Mouse (Mus musculus) liver (tissue): ENCODE results near the gene Stra8.

Experiments
- DNase-seq: peaks from one replicate; pipeline ENCODE4 v3.0.0-alpha.2; 2020; ENCODE audit warnings: mixed read lengths

Gene Stra8

DNA sequence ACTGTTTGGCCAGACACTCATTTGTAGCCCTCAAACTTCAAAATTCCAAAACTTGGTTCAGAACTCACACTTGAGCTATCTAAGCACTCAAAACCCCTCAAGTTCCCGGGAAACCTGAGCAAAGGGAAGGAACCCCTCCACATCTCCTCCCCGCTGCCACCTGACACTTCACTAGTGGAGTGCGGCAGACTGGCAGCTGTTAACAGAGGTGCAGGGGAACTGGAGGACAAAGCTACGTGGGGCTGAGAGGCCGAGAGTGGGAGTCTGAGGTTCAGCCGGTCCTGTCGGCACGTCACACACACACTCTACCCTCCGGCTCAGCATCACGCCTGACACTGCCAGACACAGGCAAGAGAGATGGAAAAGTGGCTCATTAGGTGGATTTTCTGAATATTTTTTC is 16.1 kb upstream of the Stra8 start:
- no peak for DNase-seq

DNA sequence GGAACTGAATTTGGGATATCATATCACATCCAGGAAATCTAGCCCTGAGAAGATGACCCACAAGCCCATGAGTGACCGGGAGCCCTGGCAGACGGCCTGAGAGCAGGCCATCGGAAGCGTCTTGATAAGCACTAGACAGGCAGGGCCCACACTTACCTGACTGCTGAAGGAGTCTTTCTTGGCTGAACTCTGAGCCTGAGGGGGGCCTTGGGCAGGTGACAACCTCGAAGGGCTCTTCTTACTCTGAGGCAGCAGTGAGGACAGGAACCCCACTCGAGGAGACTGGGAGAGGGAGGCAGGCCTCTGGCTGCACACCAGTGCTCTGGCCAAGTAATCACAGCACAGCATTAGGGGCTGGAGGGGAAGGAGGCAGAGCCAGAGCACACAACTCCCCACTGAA is 15.6 kb upstream of the Stra8 start:
- DNase-seq = no peak

GRCm38 (mm10) chr6:34906125-34906524 is 13.8 kb upstream of the Stra8 start:
- DNase-seq = no peak

- DNase-seq = no peak
These were observed 13.3 kb upstream of the Stra8 start for GRCm38 (mm10) chr6:34906661-34907060.

GRCm38 (mm10) chr6:34907121-34907614 is 12.8 kb upstream of the Stra8 start:
- DNase-seq = peak; percentile 87

GRCm38 (mm10) chr6:34907696-34908260 is 12.2 kb upstream of the Stra8 start:
- DNase-seq = peak; percentile 51

GRCm38 (mm10) chr6:34909631-34910345 is 10.2 kb upstream of the Stra8 start:
- no peak for DNase-seq

DNA sequence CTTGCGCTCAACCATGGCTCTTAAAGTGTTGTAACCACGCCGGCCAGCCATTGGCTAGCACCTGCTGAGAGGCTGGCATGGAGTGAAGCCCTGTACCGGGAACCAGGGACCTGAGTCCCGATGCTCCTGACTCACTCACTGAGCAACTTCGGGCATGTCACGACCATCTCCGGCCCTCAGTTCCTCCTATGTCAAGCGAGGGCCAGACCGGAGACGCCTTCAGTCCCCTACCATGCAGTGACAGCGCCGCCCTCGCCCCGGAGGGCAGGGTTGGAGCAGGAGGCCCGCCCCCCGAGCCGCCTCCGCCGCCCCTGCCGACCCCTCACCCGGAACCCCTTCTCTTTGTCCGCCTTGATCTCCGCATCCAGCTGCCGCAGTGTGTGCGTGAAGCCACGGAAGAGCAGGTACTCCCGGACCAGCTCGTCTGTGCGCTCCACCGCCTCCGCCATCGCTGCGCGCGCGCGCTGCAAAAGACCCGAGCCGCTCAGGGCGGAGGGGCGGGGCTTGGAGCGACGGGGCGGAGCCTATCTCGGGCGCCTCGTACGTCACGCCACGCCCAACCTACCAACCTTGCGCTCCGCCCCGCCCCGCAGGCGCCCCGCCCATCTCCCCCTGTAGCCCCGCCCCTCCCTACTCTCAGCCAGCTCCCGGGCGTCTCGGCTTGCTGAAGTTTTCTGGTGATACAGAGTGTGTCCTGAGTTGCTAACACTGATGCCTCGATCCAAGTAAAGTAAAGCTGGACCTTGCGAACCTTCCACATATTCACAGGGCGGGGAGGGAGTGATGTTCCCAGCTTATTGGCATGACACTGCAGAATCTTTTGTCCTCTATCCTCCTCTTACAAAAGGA is 9.4 kb upstream of the Stra8 start, which contains the start of gene Wdr91:
TSS of gene Wdr91 (minus strand) at position 506 of the 849 bp plus-strand sequence.
- DNase-seq = peak; percentile 98

GRCm38 (mm10) chr6:34913341-34914040 is 6.5 kb upstream of the Stra8 start:
- no peak for DNase-seq

DNA sequence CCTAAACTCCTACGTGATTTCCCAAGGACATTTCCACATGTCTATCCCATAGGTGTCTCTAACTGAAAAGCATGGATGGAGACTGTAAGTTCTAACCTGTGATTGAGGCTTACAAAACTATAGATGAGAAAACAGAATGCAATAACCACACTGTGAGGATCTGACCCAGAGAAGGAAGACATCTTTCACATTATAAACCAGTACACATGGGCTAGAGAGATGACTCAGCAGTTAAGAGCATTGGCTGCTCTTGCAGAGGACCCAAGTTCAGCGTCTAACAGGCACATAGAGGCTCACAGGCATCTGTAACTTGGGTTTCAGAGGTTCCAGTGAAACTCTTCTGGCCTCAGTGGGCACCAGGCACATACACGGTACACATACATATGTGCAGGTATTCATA is 5.5 kb upstream of the Stra8 start:
- no peak for DNase-seq

GRCm38 (mm10) chr6:34919146-34919545 is 817 bp upstream of the Stra8 start:
- DNase-seq = no peak

GRCm38 (mm10) chr6:34920631-34921030 is 668 bp downstream of the Stra8 start:
- no peak for DNase-seq

- peak; percentile 70 for DNase-seq
These were observed 2.0 kb downstream of the Stra8 start for GRCm38 (mm10) chr6:34921941-34922340.

GRCm38 (mm10) chr6:34927156-34927555 is 7.2 kb downstream of the Stra8 start:
- DNase-seq = peak; percentile 71

GRCm38 (mm10) chr6:34927594-34927993 is 7.6 kb downstream of the Stra8 start:
- DNase-seq = no peak

- no peak for DNase-seq
These were observed 12.7 kb downstream of the Stra8 start for GRCm38 (mm10) chr6:34932633-34933032.

- no peak for DNase-seq
These were observed 16.8 kb downstream of the Stra8 start for GRCm38 (mm10) chr6:34936743-34937142.

GRCm38 (mm10) chr6:34938280-34938928 is 18.4 kb downstream of the Stra8 start:
- DNase-seq = no peak

GRCm38 (mm10) chr6:34938929-34939325 is 19.0 kb downstream of the Stra8 start:
- no peak for DNase-seq

- no peak for DNase-seq
These were observed 19.5 kb downstream of the Stra8 start for GRCm38 (mm10) chr6:34939451-34939850.

DNA sequence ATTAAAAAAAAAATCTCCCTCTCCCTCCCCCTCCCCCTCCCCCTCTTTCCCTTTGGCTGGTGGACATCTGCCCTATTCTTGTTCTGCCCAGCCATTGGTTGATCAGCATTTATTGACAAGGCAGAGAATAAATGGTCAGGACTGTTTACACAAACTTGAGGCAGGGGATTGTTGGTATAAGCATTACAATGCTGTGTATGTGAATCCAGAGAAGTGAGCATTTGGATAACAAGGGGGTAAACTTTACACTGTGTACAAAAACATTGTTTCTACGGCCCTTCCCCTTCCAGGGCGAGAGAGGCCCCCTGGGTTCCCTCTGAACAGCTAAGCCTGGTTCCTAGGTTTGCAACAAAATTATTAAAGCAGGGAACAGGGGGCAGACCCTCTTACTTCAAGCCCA is 21.5 kb downstream of the Stra8 start:
- DNase-seq = no peak

GRCm38 (mm10) chr6:34942446-34942845 is 22.5 kb downstream of the Stra8 start:
- DNase-seq = no peak
